Mouse (Mus musculus): ENCODE measurements at regions not wholly inside any gene's neighbourhood (a gene's known extent, or its start where the extent isn't known, plus 50 kb on each side); places are given as distances from the start of the nearest gene placed in this dataset.
"Not testable (repeated sequence)": the region's sequence is repeated elsewhere in the genome, so short reads cannot be mapped to it uniquely, and the experiment has no call there.

- intact Hi-C loops (cut with DNase I) = no loop called here
These were observed 94.9 kb downstream of the Plppr4 start for GRCm38 (mm10) chr3:117265790-117266189.

GRCm38 (mm10) chr3:117247833-117248232 is 112.8 kb downstream of the Plppr4 start:
- DNase-seq = no peak
- intact Hi-C loops (cut with DNase I) = no loop called here

More at GRCm38 (mm10) chr3:117265790-117266189, 94.9 kb downstream of the Plppr4 start:
- DNase-seq = no peak

- intact Hi-C loops (cut with DNase I) = no loop called here
- no peak for DNase-seq
These were observed 118.9 kb downstream of the Plppr4 start for GRCm38 (mm10) chr3:117241810-117242209.

GRCm38 (mm10) chr3:117226616-117227015 is 134.1 kb downstream of the Plppr4 start:
- intact Hi-C loops (cut with DNase I) = no loop called here
- DNase-seq = no peak

GRCm38 (mm10) chr3:117225041-117225440 is 135.6 kb downstream of the Plppr4 start:
- DNase-seq = no peak
- intact Hi-C loops (cut with DNase I) = no loop called here

- intact Hi-C loops (cut with DNase I) = no loop called here
These were observed 142.7 kb downstream of the Plppr4 start for GRCm38 (mm10) chr3:117217952-117218351.

GRCm38 (mm10) chr3:117191903-117192302 is 168.8 kb downstream of the Plppr4 start:
- DNase-seq = no peak

More at GRCm38 (mm10) chr3:117217952-117218351, 142.7 kb downstream of the Plppr4 start:
- DNase-seq = no peak

GRCm38 (mm10) chr3:117188782-117189500 is 171.7 kb downstream of the Plppr4 start:
- DNase-seq = peak; percentile 39

More at GRCm38 (mm10) chr3:117191903-117192302, 168.8 kb downstream of the Plppr4 start:
- intact Hi-C loops (cut with DNase I) = no loop called here

GRCm38 (mm10) chr3:117183654-117184184 is 177.0 kb downstream of the Plppr4 start:
- intact Hi-C loops (cut with DNase I) = no loop called here
- DNase-seq = no peak

More at GRCm38 (mm10) chr3:117188782-117189500, 171.7 kb downstream of the Plppr4 start:
- intact Hi-C loops (cut with DNase I) = no loop called here

GRCm38 (mm10) chr3:117169740-117170139 is 190.9 kb downstream of the Plppr4 start:
- intact Hi-C loops (cut with DNase I) = no loop called here
- no peak for DNase-seq

GRCm38 (mm10) chr3:117163046-117163445 is 194.3 kb upstream of the Palmd start:
- no peak for DNase-seq

GRCm38 (mm10) chr3:117160689-117161088 is 191.9 kb upstream of the Palmd start:
- intact Hi-C loops (cut with DNase I); DNase-seq: not testable (repeated sequence)

More at GRCm38 (mm10) chr3:117163046-117163445, 194.3 kb upstream of the Palmd start:
- intact Hi-C loops (cut with DNase I) = no loop called here

- no peak for DNase-seq
- intact Hi-C loops (cut with DNase I) = no loop called here
These were observed 186.5 kb upstream of the Palmd start for GRCm38 (mm10) chr3:117155274-117155673.

GRCm38 (mm10) chr3:117153011-117153473 is 184.3 kb upstream of the Palmd start:
- no peak for DNase-seq
- intact Hi-C loops (cut with DNase I) = loop anchor here (2.0 kb wide), 1 partner anchor 286 kb away; no protein-coding TSS in a partner anchor

- DNase-seq = no peak
- intact Hi-C loops (cut with DNase I) = loop anchor here (2.0 kb wide), 1 partner anchor 286 kb away; no protein-coding TSS in a partner anchor
These were observed 183.6 kb upstream of the Palmd start for GRCm38 (mm10) chr3:117152414-117152813.

- intact Hi-C loops (cut with DNase I) = no loop called here
- DNase-seq = no peak
These were observed 178.6 kb upstream of the Palmd start for GRCm38 (mm10) chr3:117147414-117147813.

- intact Hi-C loops (cut with DNase I) = loop anchor here (10.0 kb wide), 1 partner anchor 1115 kb away; no protein-coding TSS in a partner anchor
- DNase-seq = no peak
These were observed 171.0 kb upstream of the Palmd start for GRCm38 (mm10) chr3:117139835-117140234.

GRCm38 (mm10) chr3:117138720-117139119 is 169.9 kb upstream of the Palmd start:
- intact Hi-C loops (cut with DNase I) = loop anchor here (10.0 kb wide), 1 partner anchor 1116 kb away; no protein-coding TSS in a partner anchor
- DNase-seq = no peak

GRCm38 (mm10) chr3:117132897-117133296 is 164.1 kb upstream of the Palmd start:
- DNase-seq = no peak
- intact Hi-C loops (cut with DNase I) = loop anchor here (10.0 kb wide), 1 partner anchor 1122 kb away; no protein-coding TSS in a partner anchor

- intact Hi-C loops (cut with DNase I) = no loop called here
These were observed 153.4 kb upstream of the Palmd start for GRCm38 (mm10) chr3:117122211-117122610.

More at GRCm38 (mm10) chr3:117122211-117122610, 153.4 kb upstream of the Palmd start:
- DNase-seq = no peak

All from left cerebral cortex, postnatal 4 days (tissue).